Mouse (Mus musculus) natural killer cell, adult 2 months (primary cell): ENCODE measurements around the gene Rbfox1.

ENCODE experiments used
- DNase-seq, 2 experiments: peaks; one replicate each; pipeline ENCODE4 v3.0.0; 2022; ENCODE audit warnings: low spot score in 2 of 2

Rbfox1 gene

DNA sequence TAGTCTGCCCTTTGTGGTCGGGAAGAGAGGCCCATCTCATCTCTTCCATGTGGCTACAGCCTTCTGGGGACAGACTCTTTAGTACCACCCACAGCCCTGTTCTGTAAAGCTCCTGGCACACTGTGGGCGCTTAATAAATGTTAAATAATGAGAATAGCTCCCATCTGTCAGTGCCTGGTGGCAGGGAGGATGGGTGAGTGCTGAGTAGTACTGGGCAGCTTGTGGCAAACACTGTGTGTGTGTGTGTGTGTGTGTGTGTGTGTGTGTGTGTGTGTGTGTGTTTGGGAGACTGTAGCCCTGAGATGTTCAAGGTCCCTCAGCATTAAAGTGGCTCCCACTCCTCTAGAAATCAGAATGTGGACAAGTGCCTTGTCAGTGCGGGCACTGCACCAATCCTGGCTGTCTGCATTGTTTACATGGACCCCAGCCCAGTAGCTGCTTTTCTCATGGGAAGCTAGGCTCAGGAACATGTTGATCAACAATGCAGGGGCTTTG is 1196.0 kb downstream of the Rbfox1 start:
- DNase-seq: no peak

DNA sequence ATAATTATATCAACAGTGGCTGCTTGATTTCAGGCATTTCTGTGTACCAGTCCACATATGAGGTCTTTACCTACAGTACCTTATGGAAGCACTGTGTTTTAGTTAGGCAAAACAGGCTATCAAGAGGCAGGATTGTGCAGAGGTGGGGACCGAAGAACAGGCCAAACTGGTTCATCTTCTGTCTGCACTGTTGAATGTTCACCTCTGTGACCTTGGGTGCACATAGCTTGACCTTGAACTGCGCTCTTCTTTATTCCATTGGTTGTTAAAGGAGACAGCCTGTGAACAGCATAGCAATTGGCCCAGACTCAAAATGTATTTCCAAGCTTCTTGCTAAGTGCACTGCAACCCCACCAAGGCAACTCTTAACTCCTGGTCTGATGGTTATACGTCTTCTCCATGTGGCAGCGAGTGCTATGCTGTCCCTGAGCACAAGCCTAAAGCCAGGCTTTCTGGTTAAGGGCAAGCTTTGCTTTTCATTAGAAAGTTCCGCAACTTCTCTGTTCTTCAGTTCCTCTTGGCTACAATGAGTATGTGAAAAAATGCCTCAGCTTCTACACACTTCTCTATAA is 1196.6 kb downstream of the Rbfox1 start:
- DNase-seq: no peak

DNA sequence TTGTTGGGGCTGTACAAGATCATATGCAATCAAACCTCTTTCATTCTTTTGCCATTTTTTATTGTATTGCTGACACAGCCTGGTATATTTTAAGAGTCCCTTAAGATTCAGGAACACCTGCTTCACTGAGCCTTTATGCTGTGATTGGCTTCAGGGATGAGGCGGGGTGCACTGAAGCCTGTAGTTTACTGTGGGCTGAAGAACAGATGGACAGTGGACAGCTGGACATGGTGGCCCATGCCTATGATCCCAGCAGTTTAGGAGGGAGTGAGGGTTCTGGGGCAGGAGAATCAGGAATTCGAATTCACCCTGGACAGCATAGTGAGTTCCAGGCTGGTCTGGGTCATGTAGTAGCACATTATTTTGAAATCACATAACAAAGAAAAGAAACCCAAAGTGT is 1198.8 kb downstream of the Rbfox1 start:
- no peak for DNase-seq

DNA sequence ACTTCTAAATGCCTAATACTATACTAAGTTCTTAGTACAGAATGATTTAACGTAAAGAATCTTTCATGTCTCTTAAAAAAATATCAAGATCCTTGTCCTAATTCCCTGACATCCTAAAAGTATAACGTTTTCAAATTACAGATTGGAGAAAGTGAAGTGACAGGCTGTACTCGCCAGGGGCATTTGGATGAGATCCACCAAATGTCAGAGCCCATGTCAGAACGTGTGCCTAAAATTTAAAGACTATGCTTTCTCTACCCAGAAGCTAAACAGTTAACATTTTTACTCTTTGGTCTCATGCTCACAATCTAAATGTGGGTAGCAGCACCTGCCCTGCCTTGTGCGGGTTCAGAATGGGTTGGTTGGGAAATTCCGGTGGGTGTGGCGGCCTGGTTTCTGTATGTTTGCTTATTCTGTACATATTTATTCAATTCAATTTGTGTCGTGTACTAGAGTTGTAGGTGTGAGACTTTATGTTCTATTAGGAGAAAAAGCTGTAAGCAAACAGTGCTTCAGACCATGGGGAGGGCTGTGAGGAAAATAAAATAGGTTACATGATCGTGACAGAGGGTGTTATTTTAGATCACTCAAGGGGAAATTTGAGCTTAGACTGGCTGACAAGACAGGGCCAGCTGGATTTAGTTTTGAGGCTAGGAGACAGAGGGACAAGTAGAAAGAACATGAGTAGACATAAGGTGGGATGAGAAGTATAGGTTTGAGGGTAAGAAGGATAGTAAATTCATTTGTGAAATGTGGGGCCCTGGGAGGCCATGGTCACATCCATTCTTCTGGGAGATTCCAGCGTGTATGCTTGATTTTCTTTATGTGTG is 1203.7 kb downstream of the Rbfox1 start:
- no peak for DNase-seq

DNA sequence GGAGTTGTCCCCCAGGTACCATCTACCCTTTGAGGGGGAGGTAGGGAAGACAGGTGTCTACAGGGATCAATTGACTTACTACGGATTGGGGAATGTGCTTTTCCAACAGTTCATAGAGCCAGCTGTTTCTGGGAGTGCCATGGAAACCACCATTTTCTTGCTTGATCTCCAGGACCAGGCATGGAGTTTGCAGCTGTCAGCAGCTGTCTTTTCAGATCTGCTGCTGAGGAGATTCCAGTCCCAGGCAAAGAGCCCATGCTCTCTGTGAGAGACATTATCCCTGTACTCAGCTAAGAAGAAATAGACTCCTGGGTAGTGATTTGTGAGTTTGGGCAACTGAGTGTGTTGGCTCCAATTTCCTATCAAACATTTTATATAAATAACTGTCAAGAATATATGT is 1204.3 kb downstream of the Rbfox1 start:
- no peak for DNase-seq

DNA sequence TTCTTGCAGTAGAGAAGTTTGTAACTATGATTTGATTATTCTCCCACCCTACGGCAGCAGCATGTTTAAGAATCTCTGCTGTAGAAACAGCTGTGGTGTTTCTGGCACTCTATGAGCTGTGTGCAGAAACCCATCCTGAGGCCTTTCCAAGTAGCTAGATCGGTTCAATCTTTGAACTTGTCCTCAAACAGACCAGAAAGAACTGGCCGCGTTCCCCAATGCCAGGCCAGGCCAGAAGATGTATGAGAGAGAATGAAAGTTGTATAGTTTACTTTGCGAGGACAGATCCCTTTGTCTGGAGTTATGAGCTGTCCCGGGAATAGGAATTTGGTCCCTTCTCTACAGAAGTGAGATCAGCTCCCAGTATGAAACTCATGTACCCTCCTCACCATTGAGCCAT is 1205.0 kb downstream of the Rbfox1 start:
- DNase-seq: no peak

DNA sequence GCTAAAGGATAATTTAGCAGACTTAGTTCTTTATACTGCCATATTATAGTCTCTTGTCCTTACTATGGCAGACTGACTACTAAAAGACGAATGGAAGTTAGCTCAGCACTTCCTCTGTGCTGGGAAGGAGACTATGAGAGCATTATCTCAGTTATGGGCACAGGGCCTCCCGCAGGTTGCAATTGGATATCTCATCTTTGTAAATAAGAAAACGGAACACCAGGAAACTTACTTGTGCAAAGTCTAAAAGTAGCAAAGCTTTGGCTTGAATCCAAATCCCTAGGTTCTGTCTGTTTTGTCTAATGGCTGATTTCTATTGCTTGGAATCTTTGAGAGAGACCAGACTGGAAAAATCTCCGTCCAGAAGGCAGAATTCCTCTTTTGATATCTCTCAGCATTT is 1207.7 kb downstream of the Rbfox1 start:
- no peak for DNase-seq

DNA sequence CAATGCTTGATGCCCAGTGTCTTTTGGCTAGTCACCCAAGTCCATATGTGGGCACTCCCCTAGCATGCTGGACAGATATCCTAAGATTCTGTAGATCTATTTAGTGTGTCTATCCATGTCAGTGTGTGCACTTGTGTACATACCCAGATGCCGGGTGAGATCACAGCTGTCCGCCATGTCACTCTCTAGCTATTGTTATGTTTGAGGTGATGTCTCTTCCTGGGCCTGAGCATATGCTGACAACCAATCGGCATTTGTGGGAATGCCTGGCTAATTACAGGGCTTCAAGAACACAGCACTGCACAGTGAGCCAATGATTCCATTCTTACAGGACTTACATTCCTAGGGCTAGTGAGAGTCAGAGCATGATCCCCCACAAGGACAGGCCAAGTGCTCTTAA is 1208.5 kb downstream of the Rbfox1 start:
- DNase-seq: no peak

DNA sequence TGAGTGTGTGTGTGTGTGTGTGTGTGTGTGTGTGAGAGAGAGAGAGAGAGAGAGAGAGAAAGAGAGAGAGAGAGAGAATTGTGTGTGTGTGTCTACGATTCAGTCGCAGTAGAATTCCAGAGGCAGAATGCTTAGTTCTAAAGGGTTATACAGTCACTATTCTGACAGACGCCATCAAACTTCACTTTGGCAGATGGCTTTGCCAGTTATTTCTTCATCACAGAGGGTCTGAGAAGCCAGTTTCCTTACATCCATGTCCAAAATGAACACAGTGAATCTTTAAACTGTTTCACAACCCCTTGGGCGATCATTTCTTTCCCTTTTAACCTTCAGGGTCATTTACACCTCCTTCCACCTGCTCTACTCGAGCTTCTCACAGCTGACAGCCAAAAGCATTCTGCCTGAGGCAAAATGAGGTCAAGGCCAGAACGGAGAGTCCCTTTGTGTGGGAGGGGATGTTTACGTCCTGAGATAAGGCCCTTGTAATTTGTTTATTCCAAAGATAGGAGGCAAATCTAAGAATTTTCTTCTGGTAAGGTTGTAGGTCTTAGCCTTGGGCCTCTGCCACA is 1209.1 kb downstream of the Rbfox1 start:
- no peak for DNase-seq

DNA sequence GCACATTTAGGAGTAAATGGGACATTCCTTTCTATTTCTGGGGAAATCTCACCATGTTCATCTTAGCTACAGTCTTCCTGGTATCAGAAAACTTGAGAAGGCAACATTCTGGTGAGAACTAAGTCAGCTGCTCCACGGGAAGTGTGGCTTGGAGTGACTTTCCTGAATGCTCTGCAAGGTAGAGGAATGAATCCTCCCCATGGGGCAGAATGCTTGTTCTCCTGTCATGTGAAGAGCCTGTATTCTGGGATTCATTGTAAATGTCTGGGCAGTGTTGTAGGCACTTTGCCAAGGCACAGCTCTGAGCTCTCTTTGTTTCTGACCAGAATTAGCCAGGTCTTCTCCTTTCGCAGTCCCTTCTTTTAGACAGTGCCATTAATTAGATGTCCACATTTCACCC is 1211.9 kb downstream of the Rbfox1 start:
- DNase-seq: no peak

DNA sequence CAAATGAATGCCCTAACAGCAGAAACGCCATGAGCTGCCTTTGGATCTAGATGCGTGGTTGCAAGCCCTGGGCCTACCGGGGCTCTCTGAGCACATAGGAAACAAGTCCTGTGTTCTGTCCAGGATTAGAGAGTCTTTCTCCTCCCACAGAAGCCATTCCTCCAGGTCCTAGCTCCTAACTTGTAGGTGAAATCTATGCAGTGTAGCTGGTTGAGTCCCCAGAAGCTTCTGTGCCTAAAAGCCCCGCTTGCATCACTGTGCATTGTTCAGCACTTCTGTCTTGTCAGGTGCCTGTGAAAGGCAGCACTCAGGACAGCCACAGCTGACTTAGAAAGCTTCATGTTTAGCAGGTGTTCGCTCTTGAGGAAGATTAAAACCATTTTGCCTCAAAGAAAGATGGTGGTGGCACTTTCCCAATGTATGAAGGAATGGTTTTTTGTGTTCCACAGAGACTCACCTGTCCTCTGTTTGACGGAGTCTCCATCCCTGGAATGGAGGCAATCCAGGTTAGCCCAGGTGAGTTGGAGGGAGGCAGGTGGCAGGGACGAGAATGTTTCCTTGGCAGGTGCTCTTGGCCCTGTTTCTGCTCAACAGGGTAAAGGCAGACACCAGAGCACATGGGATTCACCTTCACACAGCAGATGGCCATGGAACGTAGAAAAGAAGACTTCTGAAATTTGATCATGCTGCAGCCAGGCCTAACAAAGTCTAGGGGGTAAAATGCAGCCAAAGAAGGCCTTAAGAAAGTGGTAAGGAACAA is 1213.0 kb downstream of the Rbfox1 start:
- DNase-seq: no peak

DNA sequence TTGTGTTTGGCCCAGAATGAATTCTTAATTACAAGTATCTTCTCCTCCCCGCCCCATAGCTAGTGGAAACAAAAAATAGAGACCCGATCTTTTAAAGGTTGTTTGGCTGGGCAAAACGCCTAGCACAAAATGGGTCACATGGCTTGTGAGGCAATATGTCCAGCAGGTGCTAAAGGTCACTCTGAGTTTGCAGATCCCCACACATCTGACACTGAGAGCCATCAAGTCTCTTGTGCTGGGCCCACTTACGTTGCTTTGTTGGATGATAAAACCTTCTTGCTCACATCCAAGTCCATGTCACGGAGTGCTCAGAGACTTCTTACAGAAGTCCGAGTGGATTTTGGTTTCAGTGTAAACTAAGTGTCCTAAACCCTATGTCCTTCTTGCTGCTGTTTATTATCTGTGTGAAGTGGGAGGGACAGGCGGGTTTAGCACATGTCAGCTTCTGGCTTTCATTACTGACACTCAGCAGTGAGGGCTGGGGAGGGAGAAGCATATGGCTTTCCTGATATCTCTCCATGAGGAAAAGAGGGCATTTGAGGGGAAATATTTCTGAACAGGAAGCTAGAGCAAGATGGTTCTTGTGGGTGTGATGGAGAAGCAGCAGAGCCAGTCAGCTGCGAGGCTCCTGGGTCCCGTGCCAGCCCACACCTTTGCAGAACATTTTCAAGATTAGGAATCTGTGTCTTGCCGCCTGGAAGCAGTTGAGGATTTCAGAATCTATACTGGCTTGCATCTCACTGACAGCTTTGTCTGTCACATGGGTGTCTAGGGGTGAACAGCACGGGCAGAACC is 1214.5 kb downstream of the Rbfox1 start:
- DNase-seq: no peak

DNA sequence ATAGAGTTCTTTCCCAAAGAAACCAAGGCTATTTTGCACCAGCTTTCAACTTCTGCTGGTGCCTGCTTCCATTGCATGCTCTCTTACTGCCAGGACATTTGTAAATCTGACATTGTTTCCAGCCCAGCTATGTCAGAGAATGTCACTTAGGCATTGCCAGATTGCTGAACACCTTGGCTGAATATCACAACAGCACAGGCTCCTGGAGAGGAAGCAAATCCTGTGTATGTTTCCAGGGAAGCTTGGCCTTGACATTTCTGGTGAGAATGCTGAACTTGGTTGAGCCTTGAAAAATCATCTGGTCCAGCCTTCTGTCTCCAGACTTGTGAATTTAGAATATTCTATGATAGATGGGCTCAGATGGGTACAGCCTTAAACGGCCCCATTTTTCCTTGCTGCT is 1217.3 kb downstream of the Rbfox1 start:
- no peak for DNase-seq

DNA sequence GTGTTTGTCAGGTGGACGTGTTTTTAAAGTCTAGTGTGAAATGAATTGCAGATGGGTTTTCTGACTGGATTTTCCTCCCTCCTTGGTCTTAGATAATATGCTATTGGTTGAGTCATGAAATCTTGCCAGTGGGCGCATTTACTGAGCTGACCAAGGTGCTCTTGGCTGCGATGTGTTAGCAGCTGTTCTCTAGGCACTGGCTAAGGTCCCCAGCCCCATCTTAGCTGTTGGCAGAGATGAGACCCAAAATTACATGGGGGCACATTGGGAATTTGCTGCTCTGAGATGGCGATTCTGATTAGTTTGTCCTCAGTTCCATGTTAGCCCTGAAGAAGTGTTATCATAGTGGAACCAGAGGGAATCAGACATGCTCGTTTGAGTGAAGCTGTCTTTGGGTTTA is 1218.1 kb downstream of the Rbfox1 start:
- no peak for DNase-seq

DNA sequence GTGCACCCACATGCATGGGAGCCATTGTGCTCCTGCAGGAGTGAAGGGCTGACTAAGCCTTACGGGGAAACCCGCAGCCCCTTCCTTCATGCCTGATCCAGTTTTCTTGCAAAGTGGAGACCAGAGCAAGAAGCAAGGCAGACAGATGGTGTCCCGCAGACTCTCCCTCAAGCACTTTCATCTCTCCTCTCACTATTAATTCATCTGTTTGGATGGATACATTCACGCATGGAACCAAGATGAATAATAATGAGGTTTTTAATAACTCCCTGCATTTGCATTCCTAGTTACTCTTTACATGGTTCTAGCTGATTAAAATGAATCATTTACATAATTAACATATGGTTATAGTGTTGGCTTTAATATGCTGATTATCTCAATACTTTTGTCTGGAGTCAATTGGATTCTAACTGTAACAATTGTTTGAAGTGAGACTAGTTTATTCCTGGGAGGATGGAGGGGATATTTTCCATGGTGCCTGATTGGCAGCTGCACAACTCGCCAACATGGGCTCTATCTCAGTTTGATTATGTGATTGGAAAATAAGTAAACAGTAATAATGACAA is 1221.4 kb downstream of the Rbfox1 start:
- no peak for DNase-seq

DNA sequence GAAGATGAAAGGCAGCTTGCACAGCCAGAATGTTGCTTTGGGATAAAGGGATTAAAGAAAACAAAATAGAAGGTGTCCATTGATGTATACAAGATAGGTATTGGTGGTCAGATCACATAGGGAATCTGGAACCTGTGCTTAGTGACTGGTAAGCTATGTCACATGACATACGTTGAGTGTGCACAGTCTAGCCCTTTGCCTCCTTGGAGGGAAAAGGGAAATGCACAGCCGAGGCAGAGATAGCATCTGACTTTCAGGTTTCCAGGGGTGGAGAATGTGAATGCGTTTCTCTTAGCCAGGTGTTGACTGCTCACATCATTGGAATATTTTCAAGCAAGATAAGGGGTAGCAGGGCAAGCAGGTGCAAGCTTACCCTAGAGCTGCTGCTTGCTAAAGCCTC is 1230.8 kb downstream of the Rbfox1 start:
- no peak for DNase-seq

DNA sequence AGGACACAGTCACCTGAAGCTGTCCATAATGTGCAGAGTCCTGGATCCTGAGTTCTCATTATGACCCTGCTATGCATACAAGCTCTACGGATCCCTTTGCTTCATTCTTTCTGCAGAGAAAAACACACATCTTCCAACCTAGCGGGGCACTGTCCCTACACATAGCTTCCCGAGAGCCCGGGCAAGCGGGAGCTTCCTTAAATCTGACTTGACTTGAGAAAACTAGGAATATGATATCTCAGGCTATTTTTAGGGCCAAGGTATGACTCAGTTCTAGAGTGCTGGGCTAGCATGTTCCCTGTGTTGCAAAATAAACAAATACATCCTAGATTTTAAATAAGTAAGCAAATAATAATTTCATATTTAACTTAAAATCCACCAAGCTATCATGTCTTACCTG is 1244.4 kb downstream of the Rbfox1 start:
- no peak for DNase-seq

DNA sequence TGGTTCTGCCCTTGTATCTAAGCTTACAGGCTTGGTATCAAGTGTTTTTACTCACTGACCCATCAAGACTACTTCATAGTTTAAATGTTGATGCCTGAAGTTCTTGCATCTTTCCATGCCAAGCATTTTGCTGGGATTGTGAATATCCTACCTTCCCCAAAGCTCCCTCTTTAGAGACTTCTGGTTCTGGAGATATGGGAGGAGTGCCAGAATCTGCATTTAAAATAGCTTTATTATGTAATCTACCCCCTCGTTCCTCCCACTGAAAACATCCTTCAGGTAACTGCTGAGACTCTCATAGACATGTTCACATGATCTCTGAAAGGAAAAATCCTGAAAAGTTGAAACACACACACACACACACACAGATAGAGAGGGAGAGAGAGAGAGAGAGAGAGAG is 1247.3 kb downstream of the Rbfox1 start:
- no peak for DNase-seq

DNA sequence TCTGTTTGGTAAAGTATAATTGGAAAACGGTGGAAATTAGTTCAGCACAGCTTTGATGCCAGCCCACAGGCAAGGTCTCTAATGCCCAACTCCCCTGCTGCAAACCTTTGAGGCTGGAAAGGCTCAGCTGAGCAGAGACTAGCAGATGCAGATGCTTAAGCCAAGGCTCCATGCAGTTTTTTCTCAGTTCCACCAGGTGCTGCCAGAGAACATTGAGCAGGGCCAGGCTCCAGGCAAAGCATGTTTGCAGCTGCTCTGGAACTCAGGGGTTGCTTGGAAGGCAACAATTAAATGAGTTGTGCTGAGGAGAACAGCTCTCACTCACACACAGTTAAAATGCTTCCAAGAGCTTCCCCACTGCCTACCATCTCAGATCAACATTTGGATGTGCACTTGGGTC is 1251.8 kb downstream of the Rbfox1 start:
- DNase-seq: no peak

DNA sequence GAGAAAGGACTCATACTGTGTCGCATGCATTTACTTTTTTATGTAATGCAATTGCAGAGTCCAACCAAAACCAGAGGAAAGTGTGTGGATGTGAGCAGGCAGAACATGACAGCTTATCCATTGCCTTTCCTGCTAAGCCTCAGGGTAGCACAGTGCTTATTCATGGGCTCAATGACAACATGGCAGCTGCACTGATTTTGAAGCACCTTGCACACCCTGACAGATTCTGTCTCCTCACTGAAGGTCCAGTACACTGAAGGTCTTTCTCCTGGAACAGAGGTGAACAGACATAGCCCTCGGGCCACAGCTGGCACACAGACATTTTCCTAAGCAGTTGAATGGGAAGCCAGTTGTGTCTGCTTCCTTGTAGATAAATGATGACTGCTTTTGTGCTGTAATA is 1254.3 kb downstream of the Rbfox1 start:
- DNase-seq: no peak

DNA sequence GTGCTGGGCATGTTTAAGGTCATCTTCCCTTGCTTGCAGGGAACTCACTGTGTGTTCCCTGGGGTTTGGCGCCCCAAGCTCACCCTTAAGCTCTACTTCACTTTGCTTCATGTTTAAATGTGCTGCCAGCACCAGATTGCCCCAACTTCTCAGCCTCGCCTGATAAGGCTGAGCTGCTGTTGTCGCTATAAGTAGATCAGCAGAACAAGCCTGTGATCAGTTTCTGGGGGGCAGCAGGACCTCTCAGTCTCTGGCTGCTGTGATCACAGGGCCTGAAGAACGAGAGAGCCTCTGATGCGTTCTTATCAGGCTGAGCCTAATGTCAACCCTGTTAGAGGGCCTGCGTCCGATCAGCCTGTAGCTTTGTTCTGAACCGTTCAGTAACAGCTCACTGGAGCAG is 1255.8 kb downstream of the Rbfox1 start:
- no peak for DNase-seq
